Mouse (Mus musculus) layer of hippocampus, adult 18-20 months (tissue): Measurements from ENCODE around the gene Klhl29. TPM values are rescaled to one million over a fixed set of nuclear protein-coding genes. Genes with fewer than 3 reads are reported as not detected.
A peak's percentile ranks its signal among the peaks of the same experiment; 100 is the strongest.

Experiments used
- DNase-seq, 2 experiments: peaks; one replicate each; pipeline ENCODE4 v3.0.0; 2022; ENCODE audit warnings: low spot score in 2 of 2
- long read RNA-seq: library from polyadenylated mRNA; stranded (forward); transcript quantifications from one replicate; pipeline ENCODE4 v2.0.0, GENCODE M21; 2021
- total RNA-seq, 2 experiments: library from RNA; stranded (reverse); gene quantifications; 2 replicates each; pipeline ENCODE4 v1.2.3; 2021

Klhl29 gene
- total RNA-seq: 10 to 100 TPM; 40.8 to 44.5 TPM
- long read RNA-seq, full-length matches to known transcripts: 1 of 14 reads
- long read RNA-seq, partial matches to known transcripts: 0 of 14 reads
- long read RNA-seq, other reads (novel, unspliced or antisense): 13 of 14 reads

GRCm38 (mm10) chr12:5375616-5376461 is at the start of gene Klhl29:
Klhl29 (minus strand) TSS chr12:5375682.
- peak; percentile 74 to 89 for DNase-seq

- DNase-seq: no peak
Measured at GRCm38 (mm10) chr12:5425276-5425675, 49.8 kb upstream of the Klhl29 start.

- no peak for DNase-seq
Measured at GRCm38 (mm10) chr12:5415806-5416205, 40.3 kb upstream of the Klhl29 start.

GRCm38 (mm10) chr12:5413976-5414375 is 38.5 kb upstream of the Klhl29 start:
- no peak for DNase-seq

- peak in 1 of 2 experiments; percentile 28 for DNase-seq
Measured at GRCm38 (mm10) chr12:5411761-5412537, 36.5 kb upstream of the Klhl29 start.

GRCm38 (mm10) chr12:5411346-5411745 is 35.9 kb upstream of the Klhl29 start:
- peak; percentile 24 to 57 for DNase-seq

GRCm38 (mm10) chr12:5410391-5411115 is 35.1 kb upstream of the Klhl29 start:
- DNase-seq: peak; percentile 82 to 93

GRCm38 (mm10) chr12:5407175-5407574 is 31.7 kb upstream of the Klhl29 start:
- DNase-seq: peak in 1 of 2 experiments; percentile 50

GRCm38 (mm10) chr12:5397423-5397822 is 21.9 kb upstream of the Klhl29 start:
- DNase-seq: no peak

GRCm38 (mm10) chr12:5395188-5395587 is 19.7 kb upstream of the Klhl29 start:
- DNase-seq: no peak

GRCm38 (mm10) chr12:5387112-5387511 is 11.6 kb upstream of the Klhl29 start:
- no peak for DNase-seq

GRCm38 (mm10) chr12:5386688-5387087 is 11.2 kb upstream of the Klhl29 start:
- peak in 1 of 2 experiments; percentile 39 for DNase-seq

- no peak for DNase-seq
Measured at GRCm38 (mm10) chr12:5381694-5382093, 6.2 kb upstream of the Klhl29 start.

- peak; percentile 65 to 70 for DNase-seq
Measured at GRCm38 (mm10) chr12:5374684-5375615, 532 bp downstream of the Klhl29 start.

- DNase-seq: peak in 1 of 2 experiments; percentile 25
Measured at GRCm38 (mm10) chr12:5374196-5374683, 1.2 kb downstream of the Klhl29 start.

- DNase-seq: peak in 1 of 2 experiments; percentile 30
Measured at GRCm38 (mm10) chr12:5373641-5374195, 1.8 kb downstream of the Klhl29 start.

- no peak for DNase-seq
Measured at GRCm38 (mm10) chr12:5369396-5369795, 6.1 kb downstream of the Klhl29 start.

- DNase-seq: no peak
Measured at GRCm38 (mm10) chr12:5364836-5365235, 10.6 kb downstream of the Klhl29 start.

GRCm38 (mm10) chr12:5363961-5364634 is 11.4 kb downstream of the Klhl29 start:
- DNase-seq: no peak
